Mouse (Mus musculus): Measurements from ENCODE around the gene Anks1. TPM values are rescaled to one million over a fixed set of nuclear protein-coding genes. Genes with fewer than 3 reads are reported as not detected.
A peak's percentile ranks its signal among the peaks of the same experiment; 100 is the strongest.

Gene Anks1
- polyA plus RNA-seq, 1 experiment from 2014 or later: 55.8 TPM

DNA sequence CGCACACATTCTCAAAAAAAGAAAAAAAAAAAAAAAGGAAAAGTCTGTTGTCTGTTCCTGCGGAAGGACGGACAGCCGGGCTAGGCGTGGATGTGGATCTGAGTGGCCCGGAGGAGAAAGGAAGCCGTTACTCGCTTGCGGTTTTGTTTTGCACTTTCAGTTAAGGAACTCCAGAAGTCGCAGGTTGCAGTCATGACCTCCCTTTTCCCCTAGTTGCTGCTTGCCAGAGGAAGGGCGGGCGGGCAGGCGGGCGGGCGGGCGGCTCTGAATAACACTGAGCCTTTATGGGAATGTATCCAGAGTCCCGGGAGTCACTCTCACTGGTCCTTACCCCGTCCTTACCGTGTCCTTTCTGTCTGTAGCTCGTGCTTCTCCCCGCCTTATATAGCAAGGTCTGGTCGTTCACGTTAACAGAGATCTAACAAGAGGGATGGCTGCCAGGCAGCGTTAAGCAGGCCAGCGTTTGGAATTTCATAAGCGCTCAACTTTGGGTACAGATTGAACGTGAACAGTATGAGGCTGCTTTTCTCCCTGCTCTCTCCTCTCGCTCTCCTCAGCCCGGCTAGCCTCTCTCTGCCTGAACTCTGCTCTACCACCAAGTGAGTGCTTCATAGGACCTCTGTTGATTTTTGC, 98.2 kb downstream of the Anks1 start:
- no peak overlapping the region for H3K4me3 ChIP-seq (ENCODE audit: low read depth, low read length)
- H3K4me2 ChIP-seq (ENCODE audit: low read depth, low read length): peak overlapping the region; percentile 27; the same call in 1 of the 2 replicates
- peaks cover 20% of the 10 kb centered on the region for H3K4me1 ChIP-seq (ENCODE audit: control insufficient read depth, insufficient read depth, low read length)
- no peaks in the 10 kb centered on the region for H3K27me3 ChIP-seq (ENCODE audit: control insufficient read depth, insufficient read depth, low read length)
- WGBS: 14% methylated on average over 29 of the region's 29 CpGs
- H3K9me3 ChIP-seq (ENCODE audit: control insufficient read depth, low read length): no peaks in the 10 kb centered on the region
- 0 out of 2 replicates have a peak, but pooled peaks cover 4% of the 10 kb centered on the region for H3K36me3 ChIP-seq (ENCODE audit: control insufficient read depth, insufficient read depth, low read length)
- peak; percentile 46; the same call in 1 of the 2 replicates for ATAC-seq (ENCODE audit: low read depth)
- H3K27ac ChIP-seq (ENCODE audit: low read depth, low read length): peak overlapping the region; percentile 55; the same call in 1 of the 2 replicates
- H3K9ac ChIP-seq (replicated peaks; ENCODE audit: low read depth, low read length): no peak overlapping the region

DNA sequence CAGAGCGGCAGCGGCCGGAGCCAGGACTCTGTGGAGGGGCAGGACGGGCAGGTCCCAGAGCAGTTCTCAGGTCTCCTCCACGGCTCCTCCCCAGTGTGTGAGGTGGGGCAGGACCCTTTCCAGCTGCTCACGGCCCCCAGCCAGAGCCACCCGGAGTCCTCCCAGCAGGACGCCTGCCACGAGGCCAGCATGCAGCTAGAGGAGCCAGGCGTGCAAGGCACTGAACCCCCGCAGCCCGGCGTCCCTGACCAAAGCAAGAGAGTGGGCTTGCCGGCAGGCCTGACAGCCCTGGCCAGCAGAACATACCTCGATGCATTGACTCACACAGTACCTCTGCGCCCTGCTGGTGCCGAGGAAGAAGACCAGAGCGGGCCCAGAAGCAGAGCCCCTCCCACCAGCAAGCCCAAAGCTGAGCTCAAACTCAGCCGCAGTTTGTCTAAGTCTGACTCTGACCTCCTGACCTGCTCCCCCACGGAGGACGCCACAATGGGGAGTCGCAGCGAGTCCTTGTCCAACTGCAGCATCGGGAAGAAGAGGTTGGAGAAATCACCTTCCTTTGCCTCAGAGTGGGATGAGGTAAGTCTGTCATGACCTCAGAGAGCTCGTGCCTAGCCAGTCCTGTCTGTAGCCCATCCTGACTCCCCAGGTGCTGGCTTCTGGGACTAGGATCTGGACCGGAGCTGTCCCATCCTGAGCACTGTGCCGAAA, 98.9 kb downstream of the Anks1 start:
- 23% methylated on average over 27 of the region's 27 CpGs for WGBS
- peaks cover 27% of the 10 kb centered on the region for H3K4me1 ChIP-seq (ENCODE audit: control insufficient read depth, insufficient read depth, low read length)
- no peak; the same call in 1 of the 2 replicates for ATAC-seq (ENCODE audit: low read depth)
- 0 out of 2 replicates have a peak overlapping the region, but pooled peaks have one; percentile 8 for H3K9ac ChIP-seq (replicated peaks; ENCODE audit: low read depth, low read length)
- H3K27ac ChIP-seq (ENCODE audit: low read depth, low read length): peak overlapping the region; percentile 55; the same call in 1 of the 2 replicates
- H3K27me3 ChIP-seq (ENCODE audit: control insufficient read depth, insufficient read depth, low read length): no peaks in the 10 kb centered on the region
- no peak overlapping the region for H3K4me3 ChIP-seq (ENCODE audit: low read depth, low read length)
- H3K4me2 ChIP-seq (ENCODE audit: low read depth, low read length): peak overlapping the region; percentile 27; the same call in 1 of the 2 replicates
- H3K36me3 ChIP-seq (ENCODE audit: control insufficient read depth, insufficient read depth, low read length): 0 out of 2 replicates have a peak, but pooled peaks cover 4% of the 10 kb centered on the region
- H3K9me3 ChIP-seq (ENCODE audit: control insufficient read depth, low read length): no peaks in the 10 kb centered on the region

DNA sequence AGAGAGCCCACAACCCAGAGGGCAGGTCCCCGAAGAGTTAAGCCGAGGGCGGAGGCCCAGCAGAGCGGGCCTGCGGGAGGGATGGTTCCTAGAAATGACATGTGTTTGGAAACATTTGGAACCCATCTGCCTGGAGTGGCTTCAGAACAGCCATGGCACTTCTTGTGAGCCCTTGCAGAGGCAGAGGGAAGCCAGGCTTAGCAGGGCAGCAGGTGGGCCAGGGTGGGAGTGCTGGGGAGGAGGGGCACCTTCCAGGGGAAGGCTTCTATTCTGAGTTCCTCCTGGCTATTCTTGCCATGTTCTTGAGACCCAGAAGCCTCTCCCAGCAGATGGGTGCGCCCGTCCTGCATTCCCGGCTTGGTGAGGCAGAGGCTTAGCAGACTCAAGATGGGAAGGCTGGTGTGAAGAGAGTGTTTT, 99.5 kb downstream of the Anks1 start:
- H3K9ac ChIP-seq (replicated peaks; ENCODE audit: low read depth, low read length): no peak overlapping the region
- no peaks in the 10 kb centered on the region for H3K9me3 ChIP-seq (ENCODE audit: control insufficient read depth, low read length)
- H3K36me3 ChIP-seq (ENCODE audit: control insufficient read depth, insufficient read depth, low read length): 0 out of 2 replicates have a peak, but pooled peaks cover 4% of the 10 kb centered on the region
- H3K4me3 ChIP-seq (ENCODE audit: low read depth, low read length): no peak overlapping the region
- no peak overlapping the region for H3K4me2 ChIP-seq (ENCODE audit: low read depth, low read length)
- ATAC-seq (ENCODE audit: low read depth): no peak
- no peaks in the 10 kb centered on the region for H3K27me3 ChIP-seq (ENCODE audit: control insufficient read depth, insufficient read depth, low read length)
- no peak overlapping the region for H3K27ac ChIP-seq (ENCODE audit: low read depth, low read length)
- 66% methylated on average over 8 of the region's 8 CpGs for WGBS
- H3K4me1 ChIP-seq (ENCODE audit: control insufficient read depth, insufficient read depth, low read length): peaks cover 32% of the 10 kb centered on the region

DNA sequence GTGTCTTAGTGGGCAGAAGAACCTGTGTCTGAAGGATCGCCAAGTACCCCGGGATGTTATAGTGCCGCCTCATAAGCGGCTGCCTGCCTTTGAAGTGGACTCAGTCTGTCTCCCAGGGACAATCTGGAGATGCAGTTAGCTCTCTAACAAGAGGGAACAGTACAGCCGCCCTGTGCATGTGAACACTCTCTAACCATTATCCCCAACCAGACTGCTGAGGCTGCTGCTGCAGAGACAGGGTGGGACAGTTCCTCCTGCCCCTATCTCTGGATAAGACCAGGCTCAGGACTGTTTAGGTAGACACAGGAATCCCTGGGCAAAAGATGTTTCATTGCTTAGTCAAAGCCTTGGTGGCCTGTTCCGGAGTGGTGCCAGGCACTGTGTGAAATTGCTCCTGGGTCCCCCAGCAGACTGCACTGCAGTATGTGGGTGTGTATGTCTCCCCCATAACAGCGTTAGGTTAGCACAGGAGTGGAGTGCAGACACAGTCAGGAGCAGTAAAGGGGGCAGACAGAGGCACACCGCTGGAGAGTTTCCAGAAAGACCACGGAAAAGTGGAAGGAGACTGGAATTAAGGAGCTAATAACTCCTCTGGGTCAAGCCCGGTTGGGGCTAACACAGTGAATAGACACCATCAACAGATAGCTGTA, 100.1 kb downstream of the Anks1 start:
- 68% methylated on average over 10 of the region's 10 CpGs for WGBS
- Histone ChIP-seq H3K9ac (replicated peaks; ENCODE audit: low read depth, low read length) (no peak overlapping the region), H3K36me3 (ENCODE audit: control insufficient read depth, insufficient read depth, low read length) (0 out of 2 replicates have a peak, but pooled peaks cover 4% of the 10 kb centered on the region), H3K27ac (ENCODE audit: low read depth, low read length) (no peak overlapping the region), H3K9me3 (ENCODE audit: control insufficient read depth, low read length) (no peaks in the 10 kb centered on the region), H3K4me2 (ENCODE audit: low read depth, low read length) (no peak overlapping the region), H3K4me3 (ENCODE audit: low read depth, low read length) (no peak overlapping the region), H3K4me1 (ENCODE audit: control insufficient read depth, insufficient read depth, low read length) (peaks cover 35% of the 10 kb centered on the region), H3K27me3 (ENCODE audit: control insufficient read depth, insufficient read depth, low read length) (no peaks in the 10 kb centered on the region)
- ATAC-seq (ENCODE audit: low read depth): no peak

DNA sequence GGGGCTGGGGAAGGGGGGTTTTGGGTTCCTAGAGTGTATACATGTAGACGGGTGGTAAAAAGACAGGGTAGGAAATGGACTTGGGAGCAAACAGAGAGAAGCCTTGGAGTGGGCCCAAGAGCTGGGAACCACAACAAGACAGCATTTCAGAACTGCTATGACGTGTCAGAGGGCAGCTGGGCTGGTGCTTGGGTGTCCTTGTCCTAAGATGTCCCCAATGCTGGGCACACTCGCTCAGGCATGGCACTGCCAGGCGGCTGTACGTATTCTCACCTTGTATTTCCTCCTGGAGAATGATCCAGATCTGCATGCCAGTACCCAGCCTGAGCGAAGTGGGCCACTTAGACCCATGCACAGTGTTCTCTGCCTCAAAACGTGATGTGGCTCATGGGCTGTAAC, 100.6 kb downstream of the Anks1 start:
- peaks cover 35% of the 10 kb centered on the region for H3K4me1 ChIP-seq (ENCODE audit: control insufficient read depth, insufficient read depth, low read length)
- H3K36me3 ChIP-seq (ENCODE audit: control insufficient read depth, insufficient read depth, low read length): 0 out of 2 replicates have a peak, but pooled peaks cover 4% of the 10 kb centered on the region
- no peak overlapping the region for H3K4me3 ChIP-seq (ENCODE audit: low read depth, low read length)
- no peak overlapping the region for H3K9ac ChIP-seq (replicated peaks; ENCODE audit: low read depth, low read length)
- no peaks in the 10 kb centered on the region for H3K27me3 ChIP-seq (ENCODE audit: control insufficient read depth, insufficient read depth, low read length)
- no peak overlapping the region for H3K4me2 ChIP-seq (ENCODE audit: low read depth, low read length)
- WGBS: 81% methylated on average over 7 of the region's 7 CpGs
- H3K9me3 ChIP-seq (ENCODE audit: control insufficient read depth, low read length): no peaks in the 10 kb centered on the region
- ATAC-seq (ENCODE audit: low read depth): no peak
- H3K27ac ChIP-seq (ENCODE audit: low read depth, low read length): no peak overlapping the region

DNA sequence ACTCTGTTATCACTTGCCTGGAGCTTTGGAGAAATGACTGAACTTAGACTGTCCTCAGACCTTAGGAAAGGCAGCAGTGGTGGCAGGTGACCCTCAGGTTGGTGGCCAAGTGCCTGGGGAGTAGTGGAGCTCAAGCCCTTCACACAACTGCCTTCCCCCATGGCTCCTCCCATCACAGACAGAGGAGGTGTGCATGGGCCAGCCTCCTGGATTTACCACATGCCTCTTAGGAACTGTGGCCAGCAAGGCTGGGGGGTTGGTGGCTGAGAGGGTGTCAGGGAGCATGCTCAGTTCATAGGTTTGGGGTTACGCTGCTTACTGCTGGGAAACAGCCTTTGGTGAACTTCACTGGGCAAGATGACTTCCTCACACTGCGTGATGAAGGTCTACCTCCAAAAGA, 101.8 kb downstream of the Anks1 start:
- no peak for ATAC-seq (ENCODE audit: low read depth)

DNA sequence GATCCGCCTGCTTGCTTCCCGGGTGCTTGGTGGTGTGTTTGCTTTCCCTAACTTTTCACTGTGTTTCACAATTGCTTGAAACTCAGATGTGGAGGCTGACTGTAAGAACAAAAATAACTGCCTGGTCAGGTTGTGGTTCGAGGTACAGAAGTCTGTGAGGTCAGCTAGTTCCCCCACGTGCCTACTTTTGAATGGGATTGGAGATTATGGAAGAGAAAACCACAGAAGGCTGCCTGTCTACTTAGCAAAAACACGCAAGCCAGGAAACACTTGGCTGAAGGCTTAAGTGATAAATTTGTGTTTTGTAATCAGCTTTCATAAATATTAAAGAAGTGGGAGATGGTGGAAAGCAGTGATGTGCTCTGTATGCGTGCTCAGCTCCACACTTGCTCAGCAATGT, 103.7 kb downstream of the Anks1 start:
- no peak overlapping the region for H3K4me3 ChIP-seq (ENCODE audit: low read depth, low read length)
- ATAC-seq (ENCODE audit: low read depth): no peak
- 68% methylated on average over 6 of the region's 6 CpGs for WGBS
- H3K4me2 ChIP-seq (ENCODE audit: low read depth, low read length): peak overlapping the region; percentile 24
- no peaks in the 10 kb centered on the region for H3K9me3 ChIP-seq (ENCODE audit: control insufficient read depth, low read length)
- no peaks in the 10 kb centered on the region for H3K27me3 ChIP-seq (ENCODE audit: control insufficient read depth, insufficient read depth, low read length)
- peaks cover 19% of the 10 kb centered on the region for H3K4me1 ChIP-seq (ENCODE audit: control insufficient read depth, insufficient read depth, low read length)
- peak overlapping the region; percentile 37; the same call in 1 of the 2 replicates for H3K9ac ChIP-seq (replicated peaks; ENCODE audit: low read depth, low read length)
- H3K36me3 ChIP-seq (ENCODE audit: control insufficient read depth, insufficient read depth, low read length): 0 out of 2 replicates have a peak, but pooled peaks cover 4% of the 10 kb centered on the region
- peak overlapping the region; percentile 75 for H3K27ac ChIP-seq (ENCODE audit: low read depth, low read length)

More for the DNA sequence above, 101.8 kb downstream of the Anks1 start:
- Histone ChIP-seq H3K4me2 (ENCODE audit: low read depth, low read length) (no peak overlapping the region), H3K4me3 (ENCODE audit: low read depth, low read length) (no peak overlapping the region), H3K27ac (ENCODE audit: low read depth, low read length) (no peak overlapping the region), H3K4me1 (ENCODE audit: control insufficient read depth, insufficient read depth, low read length) (peaks cover 35% of the 10 kb centered on the region), H3K9ac (replicated peaks; ENCODE audit: low read depth, low read length) (no peak overlapping the region), H3K9me3 (ENCODE audit: control insufficient read depth, low read length) (no peaks in the 10 kb centered on the region), H3K36me3 (ENCODE audit: control insufficient read depth, insufficient read depth, low read length) (0 out of 2 replicates have a peak, but pooled peaks cover 4% of the 10 kb centered on the region), H3K27me3 (ENCODE audit: control insufficient read depth, insufficient read depth, low read length) (no peaks in the 10 kb centered on the region)
- WGBS: 100% methylated on average over 2 of the region's 2 CpGs

DNA sequence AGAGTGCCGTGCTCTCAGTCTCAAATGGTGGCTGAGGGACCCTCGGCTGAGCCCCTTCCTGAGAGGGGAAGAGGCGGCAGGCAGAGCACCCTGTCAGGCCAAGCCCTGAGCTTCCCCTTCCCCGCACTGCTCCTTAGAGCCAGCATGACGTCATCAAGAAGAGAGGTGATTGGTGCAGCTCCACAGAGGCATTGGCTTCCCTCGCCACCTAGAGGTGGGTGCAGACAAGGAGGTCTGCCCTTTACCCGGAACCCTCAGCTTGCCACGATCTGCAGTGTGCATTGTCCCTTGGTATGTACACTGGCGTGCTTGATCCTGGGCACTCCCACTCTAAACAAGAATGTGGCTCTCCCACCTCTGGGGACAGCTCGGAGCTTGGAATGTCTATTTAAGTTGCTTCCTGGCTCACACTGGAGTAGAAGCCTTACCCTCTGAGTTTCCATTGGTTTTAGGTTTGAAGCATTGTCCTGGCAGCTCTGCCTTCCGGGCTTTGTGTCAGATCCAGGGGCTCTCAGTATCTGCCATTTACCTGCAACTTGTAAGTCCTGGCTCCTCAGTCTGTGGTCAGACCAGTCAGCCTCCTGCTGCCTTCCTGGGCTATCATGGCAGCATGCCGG, 104.3 kb downstream of the Anks1 start:
- Histone ChIP-seq H3K4me3 (ENCODE audit: low read depth, low read length) (no peak overlapping the region), H3K4me2 (ENCODE audit: low read depth, low read length) (peak overlapping the region; percentile 24), H3K9me3 (ENCODE audit: control insufficient read depth, low read length) (no peaks in the 10 kb centered on the region), H3K27ac (ENCODE audit: low read depth, low read length) (peak overlapping the region; percentile 75), H3K27me3 (ENCODE audit: control insufficient read depth, insufficient read depth, low read length) (no peaks in the 10 kb centered on the region), H3K4me1 (ENCODE audit: control insufficient read depth, insufficient read depth, low read length) (peaks cover 16% of the 10 kb centered on the region), H3K36me3 (ENCODE audit: control insufficient read depth, insufficient read depth, low read length) (0 out of 2 replicates have a peak, but pooled peaks cover 2% of the 10 kb centered on the region), H3K9ac (replicated peaks; ENCODE audit: low read depth, low read length) (peak overlapping the region; percentile 37; the same call in 1 of the 2 replicates)
- peak; percentile 89; the same call in 1 of the 2 replicates for ATAC-seq (ENCODE audit: low read depth)
- WGBS: 18% methylated on average over 12 of the region's 12 CpGs
